Mouse (Mus musculus): Measurements from ENCODE around the gene Tmem240.

DNA sequence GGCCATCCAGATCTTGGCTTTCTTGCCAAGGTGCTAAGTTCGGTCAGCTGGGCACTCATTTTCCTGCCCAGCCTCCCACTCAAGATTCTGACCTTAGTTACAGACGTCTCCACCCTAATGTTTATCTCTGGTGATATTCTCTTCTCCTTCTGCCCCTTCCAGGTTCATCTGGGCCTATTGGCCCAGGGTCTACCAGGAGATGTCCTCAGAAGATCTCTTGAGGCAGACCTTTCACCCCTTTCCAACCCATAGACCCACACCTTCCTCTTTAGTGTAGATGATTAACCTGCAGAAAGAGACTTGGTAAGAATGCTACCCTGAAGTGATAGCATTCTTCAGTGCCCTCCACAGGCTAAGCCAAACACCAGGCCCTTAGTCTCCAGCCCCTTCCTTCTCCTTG, 37.1 kb downstream of the Tmem240 start:
- TF ChIP-seq CTCF (IDR thresholded peaks at IDR 0.05; ENCODE audit: low read depth): no peak
- TF ChIP-seq EP300 (optimal IDR thresholded peaks at IDR 0.05): no peak

Data from stomach, postnatal 0 days (tissue).